Mouse (Mus musculus): ENCODE data around the gene Galnt2.

DNA sequence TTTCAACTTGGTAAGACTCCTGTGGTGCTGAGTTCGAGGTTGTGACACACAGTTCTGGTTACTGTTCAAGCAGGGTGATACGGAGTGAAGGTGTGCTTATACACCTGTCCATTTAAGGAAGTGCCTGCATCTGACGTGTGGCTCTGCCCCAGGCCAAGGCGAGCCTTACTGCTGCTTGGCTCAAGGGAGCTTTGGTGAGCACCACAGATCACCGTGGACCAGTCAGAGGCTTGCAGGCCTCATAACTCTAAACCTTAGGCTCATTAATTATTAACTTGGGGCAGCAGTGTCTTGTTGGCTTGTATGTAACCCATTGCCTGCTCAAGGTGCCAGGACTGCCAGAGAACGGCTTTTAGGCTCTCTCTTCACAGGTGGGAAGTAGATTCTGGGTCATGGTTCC lies 17.5 kb downstream of the Galnt2 start:
- no peak for TF ChIP-seq CTCF (IDR thresholded peaks at IDR 0.05; ENCODE audit: low read depth)
- no peak for TF ChIP-seq EP300 (IDR thresholded peaks at IDR 0.05; ENCODE audit: low read depth)

All from heart, postnatal 0 days (tissue).